Mouse (Mus musculus): ENCODE data around the gene Mxd4.

Gene Mxd4

DNA sequence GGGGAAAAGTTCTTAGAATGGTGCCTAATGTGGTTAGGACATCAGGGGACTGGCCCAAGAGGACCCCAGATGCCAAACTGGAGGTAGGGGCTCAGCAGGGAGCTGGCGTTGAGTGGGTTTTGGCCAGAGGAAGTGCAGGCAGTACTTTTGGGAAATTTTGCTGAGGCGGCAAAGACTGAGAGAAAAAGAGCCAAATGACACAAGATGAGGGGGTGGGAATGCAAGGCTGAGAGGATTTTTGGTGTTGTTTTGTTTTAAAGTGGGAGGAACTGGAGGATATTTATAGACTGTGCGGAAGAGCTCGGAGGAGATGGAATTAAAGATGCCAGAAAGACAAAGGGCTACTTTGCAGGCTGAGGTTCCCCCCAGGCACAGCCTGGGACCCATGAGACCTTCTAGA, 16.8 kb downstream of the Mxd4 start:
- no peak for DNase-seq (ENCODE audit: extremely low read depth, low read depth, low spot score)

DNA sequence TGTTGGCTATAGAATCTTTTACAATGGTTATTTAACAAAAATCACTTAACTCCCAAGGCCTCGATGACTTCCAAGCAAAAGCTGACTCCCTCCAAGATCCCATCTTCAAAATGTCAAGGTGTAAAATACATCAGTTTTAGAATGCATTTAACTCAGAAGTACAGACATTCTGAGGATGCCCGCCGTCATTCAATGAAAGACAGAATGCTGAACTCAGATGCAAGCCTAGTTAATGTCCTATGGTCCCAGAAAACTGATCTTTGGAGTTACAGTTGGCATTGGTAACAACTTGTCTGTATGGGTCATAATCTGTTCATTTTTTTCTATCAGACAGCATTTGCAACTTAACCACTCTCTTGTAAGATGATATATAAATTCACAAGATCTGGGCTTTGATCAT, 17.6 kb downstream of the Mxd4 start:
- no peak for DNase-seq (ENCODE audit: extremely low read depth, low read depth, low spot score)

DNA sequence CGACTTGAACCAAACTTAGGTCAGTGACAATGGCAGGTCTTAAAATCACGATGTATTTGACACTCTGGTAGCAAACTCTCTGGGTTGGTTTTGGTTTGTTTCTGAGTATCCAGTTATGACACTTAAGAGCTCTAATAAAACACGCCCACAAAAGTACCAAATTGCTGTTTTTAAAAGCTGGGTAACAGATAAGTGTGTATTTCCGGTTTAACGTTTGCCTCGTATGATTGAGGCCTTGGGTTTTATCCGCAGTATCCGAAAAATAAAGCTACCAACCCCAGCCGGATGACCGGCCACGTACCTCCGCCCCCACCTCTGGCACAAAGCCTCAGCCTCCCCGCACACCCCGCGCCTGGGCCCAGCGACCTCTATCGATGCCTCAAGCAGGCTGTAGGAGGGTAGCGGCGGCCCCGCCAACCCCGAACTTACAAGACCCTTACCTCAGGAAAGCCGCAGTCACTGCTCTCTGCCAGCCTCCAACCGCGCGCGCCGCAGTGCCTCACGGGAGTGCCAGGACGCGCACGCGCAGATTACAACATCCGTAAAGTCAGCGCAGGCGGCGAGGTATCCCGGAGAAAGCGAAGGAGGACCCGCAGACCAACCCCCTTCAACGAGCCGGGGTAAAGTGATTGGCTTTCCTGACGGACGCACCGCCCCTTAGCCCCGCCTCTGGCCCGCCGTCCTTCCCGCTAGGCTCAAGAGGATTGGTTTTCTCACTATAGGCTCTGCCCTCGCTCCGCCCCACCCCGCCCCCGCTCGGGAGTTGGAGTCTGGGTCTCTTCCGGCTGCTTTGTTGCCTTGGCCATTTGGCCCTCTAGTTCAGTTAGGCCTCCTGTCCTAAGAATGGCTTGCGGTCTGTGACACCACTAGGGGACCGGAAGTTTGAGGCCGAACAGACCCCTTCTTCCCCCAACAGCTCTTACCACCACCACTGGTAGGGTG, 18.3 kb downstream of the Mxd4 start, which contains the start of the genes Poln and Haus3:
Poln (minus strand) TSS at position 499 of the 942 bp plus-strand sequence.
Haus3 (minus strand) TSS at position 578 of the 942 bp plus-strand sequence.
- peak; percentile 74 for DNase-seq (ENCODE audit: extremely low read depth, low read depth, low spot score)

GRCm38 (mm10) chr5:34167857-34168256, 19.7 kb downstream of the Mxd4 start:
- DNase-seq (ENCODE audit: extremely low read depth, low read depth, low spot score) = no peak

DNA sequence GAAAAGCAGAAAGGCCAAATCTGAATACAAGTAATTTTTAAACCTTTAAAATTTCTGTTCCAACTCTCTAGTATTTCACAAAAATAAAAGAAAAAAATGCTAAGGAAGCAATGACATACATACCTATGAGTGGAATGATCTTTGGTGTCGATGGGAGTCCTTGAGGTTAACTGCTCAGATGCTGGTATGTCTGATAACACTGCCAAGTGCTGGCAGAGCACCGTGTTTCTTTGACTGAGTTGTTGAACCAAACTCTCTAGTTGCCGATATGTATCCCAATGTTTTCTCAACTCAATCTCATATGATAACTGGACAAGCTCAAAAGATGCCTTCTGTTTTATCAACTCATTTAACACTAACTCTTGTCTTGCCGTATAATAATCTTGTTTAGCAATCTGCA, 21.7 kb downstream of the Mxd4 start:
- no peak for DNase-seq (ENCODE audit: extremely low read depth, low read depth, low spot score)

GRCm38 (mm10) chr5:34148476-34148875, 39.0 kb downstream of the Mxd4 start:
- DNase-seq (ENCODE audit: extremely low read depth, low read depth, low spot score) = no peak

- no peak for DNase-seq (ENCODE audit: extremely low read depth, low read depth, low spot score)
Measured at GRCm38 (mm10) chr5:34147554-34147953, 40.0 kb downstream of the Mxd4 start.

GRCm38 (mm10) chr5:34139751-34140150, 47.8 kb downstream of the Mxd4 start:
- DNase-seq (ENCODE audit: extremely low read depth, low read depth, low spot score) = no peak

DNA sequence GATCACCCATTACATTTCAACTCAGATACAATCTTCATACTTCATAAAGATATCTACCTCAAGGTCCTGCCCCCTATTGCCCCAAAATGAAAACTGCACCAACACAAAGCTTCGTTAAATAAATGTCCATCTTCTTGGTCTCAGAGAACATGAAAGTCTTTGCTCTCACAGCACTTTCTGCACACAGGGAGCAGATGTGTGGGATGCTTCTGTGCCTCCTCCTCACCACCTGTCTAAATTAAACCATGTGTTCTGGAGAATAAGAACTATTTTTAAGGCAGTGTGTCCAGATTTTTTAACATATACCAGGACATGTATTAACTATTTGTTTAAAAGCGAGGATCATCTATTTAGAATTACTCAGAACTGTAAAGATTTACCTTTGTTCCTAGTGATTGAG, 54.8 kb downstream of the Mxd4 start:
- DNase-seq (ENCODE audit: extremely low read depth, low read depth, low spot score) = no peak

GRCm38 (mm10) chr5:34124131-34124530, 63.4 kb downstream of the Mxd4 start:
- DNase-seq (ENCODE audit: extremely low read depth, low read depth, low spot score) = no peak

Data from fat pad, adult 2 months (tissue).